Mouse (Mus musculus) testis, adult 2 months (tissue): ENCODE data around the gene Gm6217.

Experiments used
- CTCF ChIP-seq: fragments of 200-500 bp; IDR thresholded peaks from 2 replicates; pipeline ENCODE4 v1.5.1; 2012; ENCODE audit warnings: low read depth, mild to moderate bottlenecking, inconsistent platforms, low read length, moderate library complexity; ENCODE audit not compliant: control insufficient read depth, insufficient read depth, insufficient replicate concordance
- POLR2A ChIP-seq: fragments of 200-500 bp; IDR thresholded peaks from 2 replicates; pipeline ENCODE4 v1.6.1; 2012; ENCODE audit warnings: low read depth, mild to moderate bottlenecking, inconsistent platforms, low read length, moderate library complexity; ENCODE audit not compliant: control insufficient read depth

DNA sequence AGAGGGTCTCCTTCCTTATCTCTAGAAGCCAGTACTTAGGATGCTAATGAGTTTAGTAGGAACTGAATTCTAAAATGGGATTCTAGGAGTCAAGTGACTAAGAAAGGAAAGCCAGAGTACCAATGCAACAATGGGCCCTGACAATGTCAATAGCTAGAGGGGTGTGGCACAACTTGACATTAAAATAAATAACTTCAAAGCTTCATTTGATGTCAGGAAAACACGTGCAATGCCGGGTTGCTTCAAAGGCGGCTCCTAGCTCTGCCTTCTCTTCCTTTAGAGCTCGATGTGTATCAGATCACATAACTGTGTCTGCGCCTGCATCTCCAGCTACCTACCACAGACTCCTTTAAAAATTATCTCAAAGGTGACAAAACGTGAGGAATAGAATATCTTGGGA, 42.7 kb upstream of the Gm6217 start:
- TF ChIP-seq CTCF (no peak), POLR2A (no peak)
